Mouse (Mus musculus) liver, postnatal 0 days (tissue): ENCODE data around the gene Abhd17b. TPM values are rescaled to one million over a fixed set of nuclear protein-coding genes. Genes with fewer than 3 reads are reported as not detected.

ENCODE experiments used
- ATAC-seq: fragments of 200-750 bp; cut with Nextera tagmentation; 2 replicates; pipeline ENCODE4 v1.8.0; 2017; ENCODE audit warnings: mild to moderate bottlenecking, moderate library complexity
- DNase-seq: peaks from one replicate; pipeline ENCODE4 v3.0.0-alpha.2; 2016
- H3K27ac ChIP-seq: fragments of 300-500 bp; sonication (generic); 2 replicates; pipeline ENCODE4 v1.5.1; 2014; ENCODE audit warnings: antibody characterized with exemption, moderate library complexity, mild to moderate bottlenecking, low read depth
- H3K27me3 ChIP-seq: fragments of 300-500 bp; sonication (generic); 2 replicates; pipeline ENCODE4 v1.6.1; 2014; ENCODE audit warnings: low read length, control low read depth, mixed read lengths; ENCODE audit not compliant: insufficient read depth
- H3K36me3 ChIP-seq: fragments of 300-500 bp; sonication (generic); replicated peaks from 2 replicates; pipeline ENCODE4 v1.6.1; 2014; ENCODE audit warnings: mild to moderate bottlenecking, control low read depth, low read length, moderate library complexity, mixed read lengths; ENCODE audit not compliant: insufficient read depth
- H3K4me1 ChIP-seq: fragments of 300-500 bp; sonication (generic); 2 replicates; pipeline ENCODE4 v1.6.1; 2014; ENCODE audit warnings: antibody characterized with exemption, mild to moderate bottlenecking, control low read depth; ENCODE audit not compliant: insufficient read depth
- H3K4me2 ChIP-seq: fragments of 300-500 bp; sonication (generic); 2 replicates; pipeline ENCODE4 v1.6.1; 2014; ENCODE audit warnings: low read depth, mild to moderate bottlenecking, low read length, moderate library complexity, mixed read lengths
- H3K4me3 ChIP-seq: fragments of 300-500 bp; sonication (generic); 2 replicates; pipeline ENCODE4 v1.5.1; 2014; ENCODE audit warnings: low read depth, low read length
- H3K9ac ChIP-seq: fragments of 300-500 bp; sonication (generic); replicated peaks from 2 replicates; pipeline ENCODE4 v1.6.1; 2014; ENCODE audit warnings: mild to moderate bottlenecking, moderate library complexity
- H3K9me3 ChIP-seq: fragments of 300-500 bp; sonication (generic); 2 replicates; pipeline ENCODE4 v1.6.1; 2016; ENCODE audit warnings: mild to moderate bottlenecking, control low read depth, low read length, mixed read lengths
- CTCF ChIP-seq: sonication (generic); IDR thresholded peaks from 2 replicates; pipeline ENCODE4 v1.5.1; 2016; ENCODE audit warnings: antibody characterized with exemption, low read depth
- EP300 ChIP-seq: IDR thresholded peaks from 2 replicates; pipeline ENCODE4 v1.6.1; 2016; ENCODE audit warnings: antibody characterized with exemption, low read depth, mild to moderate bottlenecking
- WGBS: fragments of 180-500 bp; shearing (Covaris S2); extraction: QIAGEN DNeasy Blood & Tissue Kit; methylation state at CpG from one replicate; pipeline ENCODE4 v1.1.7; 2014; ENCODE audit not compliant: insufficient replicate concordance; 5-methylcytosine and 5-hydroxymethylcytosine counted together
- polyA plus RNA-seq: library from polyadenylated mRNA; unstranded; fragments of >200 nt; fragmentation: Nextera tagmentation; extraction: Ambion mirVana; gene quantifications from 2 replicates; pipeline ENCODE4 v1.2.1, GENCODE M21; 2015

Abhd17b gene
- polyA plus RNA-seq, 1 experiment from 2014 or later, result 13.9 TPM

- WGBS, result 36% methylated on average over 4 of the region's 4 CpGs
- H3K36me3 ChIP-seq, result no peaks in the 10 kb centered on the region
- H3K27ac ChIP-seq, result no peak overlapping the region
- DNase-seq (no peak), ATAC-seq (0 out of 2 replicates have a peak, but pooled peaks have one; percentile 13)
- peaks cover 21% of the 10 kb centered on the region for H3K4me1 ChIP-seq
- H3K4me3 ChIP-seq, result no peak overlapping the region
- H3K27me3 ChIP-seq, result no peaks in the 10 kb centered on the region
- no peaks in the 10 kb centered on the region for H3K9me3 ChIP-seq
- peak overlapping the region; percentile 4 for H3K4me2 ChIP-seq
- no peak overlapping the region for H3K9ac ChIP-seq
- TF ChIP-seq EP300, result no peak
- TF ChIP-seq CTCF, result no peak
Measured at GRCm38 (mm10) chr19:21663756-21664456, 10.9 kb downstream of the Abhd17b start.

- no peak overlapping the region for H3K4me2 ChIP-seq
- ATAC-seq (no peak), DNase-seq (no peak)
- no peak for TF ChIP-seq EP300
- TF ChIP-seq CTCF, result no peak
- H3K9ac ChIP-seq, result no peak overlapping the region
- no peak overlapping the region for H3K4me3 ChIP-seq
- no peaks in the 10 kb centered on the region for H3K36me3 ChIP-seq
- H3K9me3 ChIP-seq, result no peaks in the 10 kb centered on the region
- H3K27me3 ChIP-seq, result no peaks in the 10 kb centered on the region
- 89% methylated on average over 4 of the region's 4 CpGs for WGBS
- H3K27ac ChIP-seq, result no peak overlapping the region
- H3K4me1 ChIP-seq, result no peaks in the 10 kb centered on the region; the same call in 1 of the 2 replicates
Measured at GRCm38 (mm10) chr19:21669650-21670049, 16.7 kb downstream of the Abhd17b start.

GRCm38 (mm10) chr19:21674354-21675096 is 21.5 kb downstream of the Abhd17b start:
- Histone ChIP-seq H3K4me3 (no peak overlapping the region), H3K9ac (no peak overlapping the region), H3K4me2 (no peak overlapping the region), H3K27ac (no peak overlapping the region), H3K4me1 (no peaks in the 10 kb centered on the region), H3K27me3 (no peaks in the 10 kb centered on the region), H3K36me3 (peaks cover 6% of the 10 kb centered on the region; the same call in 1 of the 2 replicates), H3K9me3 (no peaks in the 10 kb centered on the region)
- no peak for DNase-seq
- 86% methylated on average over 17 of the region's 17 CpGs for WGBS
- TF ChIP-seq CTCF (no peak), EP300 (no peak)
- ATAC-seq, result no peak

GRCm38 (mm10) chr19:21680091-21680490 is 27.1 kb downstream of the Abhd17b start:
- TF ChIP-seq EP300 (no peak), CTCF (no peak)
- no peaks in the 10 kb centered on the region for H3K27me3 ChIP-seq
- no peak overlapping the region for H3K9ac ChIP-seq
- H3K36me3 ChIP-seq, result peaks cover 22% of the 10 kb centered on the region
- H3K9me3 ChIP-seq, result no peaks in the 10 kb centered on the region
- no peak for ATAC-seq
- H3K4me2 ChIP-seq, result no peak overlapping the region
- DNase-seq, result no peak
- no peak overlapping the region for H3K27ac ChIP-seq
- H3K4me3 ChIP-seq, result no peak overlapping the region
- WGBS, result 84% methylated on average over 3 of the region's 3 CpGs
- no peaks in the 10 kb centered on the region for H3K4me1 ChIP-seq

- peaks cover 25% of the 10 kb centered on the region for H3K36me3 ChIP-seq
- no peaks in the 10 kb centered on the region for H3K9me3 ChIP-seq
- 85% methylated on average over 10 of the region's 10 CpGs for WGBS
- DNase-seq (no peak), ATAC-seq (no peak)
- no peak overlapping the region for H3K27ac ChIP-seq
- H3K4me3 ChIP-seq, result no peak overlapping the region
- no peak overlapping the region for H3K4me2 ChIP-seq
- no peaks in the 10 kb centered on the region for H3K4me1 ChIP-seq
- no peak overlapping the region for H3K9ac ChIP-seq
- TF ChIP-seq CTCF, result no peak
- no peak for TF ChIP-seq EP300
- no peaks in the 10 kb centered on the region for H3K27me3 ChIP-seq
Measured at GRCm38 (mm10) chr19:21680986-21681385, 28.0 kb downstream of the Abhd17b start.

- Histone ChIP-seq H3K36me3 (no peaks in the 10 kb centered on the region), H3K9ac (no peak overlapping the region), H3K27ac (peak overlapping the region; percentile 51; the same call in 1 of the 2 replicates), H3K9me3 (no peaks in the 10 kb centered on the region), H3K4me2 (peak overlapping the region; percentile 45), H3K27me3 (no peaks in the 10 kb centered on the region), H3K4me3 (peak overlapping the region; percentile 21; the same call in 1 of the 2 replicates), H3K4me1 (0 out of 2 replicates have a peak, but pooled peaks cover 2% of the 10 kb centered on the region)
- 39% methylated on average over 3 of the region's 3 CpGs for WGBS
- ATAC-seq (peak; percentile 54; the same call in 1 of the 2 replicates), DNase-seq (no peak)
- TF ChIP-seq EP300 (no peak), CTCF (no peak)
Measured at GRCm38 (mm10) chr19:21713260-21714031, 60.5 kb downstream of the Abhd17b start.
